Mouse (Mus musculus): ENCODE data around the gene Actr2.
"Not testable (repeated sequence)": the region's sequence is repeated elsewhere in the genome, so short reads cannot be mapped to it uniquely, and the experiment has no call there.

The Actr2 gene

DNA sequence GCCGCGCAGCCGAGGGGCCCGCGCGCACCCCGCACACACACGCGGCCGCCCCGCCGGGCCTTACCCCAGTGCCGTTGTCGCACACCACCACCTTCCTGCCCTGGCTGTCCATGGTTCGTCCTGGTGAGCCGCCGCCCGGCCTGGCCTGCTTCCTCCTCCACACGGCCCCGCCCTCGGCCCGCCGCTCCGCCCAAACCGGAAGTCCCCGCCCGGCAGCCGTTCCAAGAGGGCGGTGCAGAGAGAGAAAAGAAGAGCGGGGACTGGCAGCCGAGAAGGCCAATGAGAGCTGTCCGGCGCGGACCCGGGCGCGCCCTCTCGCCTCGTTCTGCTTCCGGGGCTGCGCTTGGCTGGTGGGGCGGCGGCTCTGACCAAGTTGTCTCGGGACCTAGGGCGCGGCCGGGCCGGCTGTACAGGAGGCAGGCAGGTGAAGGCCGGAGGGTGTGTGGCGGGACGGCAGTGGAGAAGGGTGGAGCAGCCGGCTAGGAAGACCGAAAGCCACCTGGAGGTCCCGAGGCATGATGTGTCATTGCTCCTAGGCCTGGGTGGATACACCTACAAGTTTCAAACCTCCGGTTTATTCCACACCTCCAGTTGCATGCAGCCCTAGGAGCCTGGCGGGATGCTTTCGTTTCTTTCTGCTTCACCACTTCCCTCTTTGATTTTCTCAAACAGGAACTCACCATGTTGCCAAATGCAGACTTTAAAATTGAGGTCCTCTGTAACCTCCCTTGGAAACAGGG is at the start of gene Actr2:
TSS of gene Actr2 (minus strand) at position 173 of the 740 bp plus-strand sequence.
- DNase-seq (ENCODE audit: low spot score in 2 of 2) = peak; percentile 95 to 96

DNA sequence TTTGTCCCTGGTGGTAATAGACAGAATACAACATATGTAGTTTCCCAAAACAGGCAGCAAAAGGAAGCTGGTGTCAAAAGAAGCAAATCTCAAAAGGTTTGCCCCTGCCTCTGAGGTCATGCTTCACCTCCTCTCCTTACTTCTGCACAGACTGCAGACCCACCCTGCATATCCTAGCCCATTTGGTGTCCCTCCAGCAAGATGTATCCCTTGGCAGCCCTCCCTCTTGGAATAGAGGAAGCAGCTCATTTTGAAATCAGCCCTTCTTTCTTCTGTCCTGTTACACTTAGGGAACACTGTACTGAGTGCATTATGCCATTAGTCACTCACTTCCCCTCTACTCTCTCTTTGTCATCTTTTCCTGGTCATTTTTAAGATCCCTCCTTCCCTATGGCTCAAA is 46.2 kb upstream of the Actr2 start:
- DNase-seq (ENCODE audit: low spot score in 2 of 2) = no peak

DNA sequence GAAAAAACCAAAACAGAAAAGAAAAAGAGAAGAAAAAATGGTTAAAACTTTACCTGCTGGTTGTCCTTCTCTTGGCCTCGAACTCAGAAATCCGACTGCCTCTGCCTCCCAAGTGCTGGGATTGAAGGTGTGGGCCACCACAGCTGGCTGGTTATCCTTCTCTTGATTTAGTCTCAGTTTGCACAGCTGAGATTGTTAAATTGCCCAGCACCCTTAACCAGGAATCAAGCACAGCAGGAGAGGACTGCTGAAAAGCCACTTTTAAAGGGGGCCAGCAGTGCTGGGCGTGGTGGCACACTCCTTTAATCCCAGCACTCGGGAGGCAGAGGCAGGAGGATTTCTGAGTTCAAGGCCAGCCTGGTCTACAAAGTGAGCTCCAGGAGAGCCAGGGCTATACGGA is 40.8 kb upstream of the Actr2 start:
- DNase-seq (ENCODE audit: low spot score in 2 of 2) = not testable (repeated sequence)

DNA sequence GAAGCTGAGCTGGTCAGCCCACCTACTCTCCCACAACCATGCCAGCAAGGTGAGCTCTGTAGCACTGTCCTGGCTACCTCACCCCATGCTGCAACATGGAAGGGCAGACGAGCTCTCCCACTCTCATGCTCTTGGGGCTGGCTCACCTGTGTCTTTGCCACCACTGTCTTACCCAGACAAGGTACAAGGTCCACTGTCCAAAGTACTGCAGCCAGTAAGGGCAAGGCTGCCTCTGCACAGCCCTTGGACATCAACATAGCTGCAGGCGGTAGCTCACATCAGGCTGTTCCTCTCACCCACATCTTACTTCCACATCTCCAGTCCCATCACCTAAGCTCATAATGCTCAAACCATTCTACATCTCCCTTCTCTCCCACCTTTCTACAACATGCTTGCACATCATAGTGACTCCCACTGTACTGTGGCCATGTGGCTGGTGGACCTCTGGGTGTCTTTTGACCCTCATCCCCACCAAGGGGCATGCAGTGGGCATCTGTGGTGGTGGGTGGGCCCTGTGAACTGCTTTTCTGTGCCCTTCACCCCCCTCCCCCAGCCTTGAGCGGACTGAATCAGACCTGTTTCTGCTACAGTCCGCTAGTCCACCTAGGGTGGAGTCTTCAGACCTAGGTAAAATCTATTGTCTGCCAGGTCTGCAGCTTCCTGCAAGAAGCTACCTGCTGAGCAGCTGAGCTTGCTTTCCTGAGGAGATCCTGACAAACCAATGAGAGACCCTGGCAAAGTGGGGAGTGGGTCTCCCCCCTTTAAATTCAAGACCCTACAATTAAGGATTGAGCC is 39.6 kb upstream of the Actr2 start:
- DNase-seq (ENCODE audit: low spot score in 2 of 2) = no peak

DNA sequence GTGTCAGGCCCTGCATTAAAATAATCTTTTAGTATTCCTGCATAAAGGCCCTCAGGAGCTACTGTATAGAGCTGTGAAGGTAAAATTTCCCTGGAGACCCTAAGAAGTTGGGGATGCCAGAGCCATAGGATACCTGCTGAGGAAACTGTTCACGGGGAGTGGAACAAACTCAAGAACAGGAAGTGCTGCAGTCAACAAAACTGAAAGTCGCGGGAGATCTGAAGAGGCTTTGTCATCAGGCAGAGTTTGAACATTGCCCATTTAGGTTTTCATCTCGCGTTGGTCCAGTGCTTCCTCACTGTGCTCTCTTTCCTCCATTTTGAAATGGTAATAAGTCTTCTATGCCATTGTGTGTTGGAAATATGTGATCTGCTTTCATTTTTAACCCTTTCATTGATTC is 38.6 kb upstream of the Actr2 start:
- no peak for DNase-seq (ENCODE audit: low spot score in 2 of 2)

DNA sequence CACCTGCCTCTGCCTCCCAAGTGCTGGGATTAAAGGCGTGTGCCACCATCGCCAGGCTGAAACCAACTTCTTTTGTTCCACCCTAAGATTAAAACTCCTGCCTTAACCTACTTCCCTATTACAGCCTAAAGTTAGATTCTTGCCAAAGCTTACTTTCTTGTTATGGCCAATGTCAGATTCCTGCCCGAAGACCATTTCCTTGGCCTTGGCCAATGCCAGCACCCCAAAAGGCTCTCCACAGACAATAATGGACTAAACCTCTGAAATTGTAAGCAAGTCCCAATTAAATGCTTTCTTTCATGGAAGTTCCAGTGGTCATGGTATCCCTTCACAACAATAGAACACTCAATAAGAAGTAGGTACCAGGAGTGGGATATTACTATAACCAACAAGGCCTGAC is 37.2 kb upstream of the Actr2 start:
- no peak for DNase-seq (ENCODE audit: low spot score in 2 of 2)

DNA sequence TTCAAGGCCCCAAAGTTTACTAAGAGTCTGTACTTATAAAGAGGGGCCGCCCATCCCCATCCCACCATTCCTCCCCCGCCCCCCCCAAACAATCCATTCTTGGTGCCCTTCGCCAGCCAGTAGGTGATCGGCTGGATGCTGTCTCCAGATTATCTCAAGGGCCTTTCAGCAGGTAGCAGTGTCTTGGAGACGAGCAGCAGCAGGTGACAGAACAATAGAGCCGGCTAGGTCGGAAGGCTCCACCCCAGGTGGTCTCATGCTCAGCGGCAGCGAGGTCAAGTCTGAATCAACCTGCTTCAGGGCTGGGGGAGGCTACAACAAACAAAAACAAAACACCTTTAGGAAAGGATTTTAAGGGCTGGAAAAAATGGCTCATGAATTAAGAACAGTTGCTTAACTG is 32.7 kb upstream of the Actr2 start:
- no peak for DNase-seq (ENCODE audit: low spot score in 2 of 2)

DNA sequence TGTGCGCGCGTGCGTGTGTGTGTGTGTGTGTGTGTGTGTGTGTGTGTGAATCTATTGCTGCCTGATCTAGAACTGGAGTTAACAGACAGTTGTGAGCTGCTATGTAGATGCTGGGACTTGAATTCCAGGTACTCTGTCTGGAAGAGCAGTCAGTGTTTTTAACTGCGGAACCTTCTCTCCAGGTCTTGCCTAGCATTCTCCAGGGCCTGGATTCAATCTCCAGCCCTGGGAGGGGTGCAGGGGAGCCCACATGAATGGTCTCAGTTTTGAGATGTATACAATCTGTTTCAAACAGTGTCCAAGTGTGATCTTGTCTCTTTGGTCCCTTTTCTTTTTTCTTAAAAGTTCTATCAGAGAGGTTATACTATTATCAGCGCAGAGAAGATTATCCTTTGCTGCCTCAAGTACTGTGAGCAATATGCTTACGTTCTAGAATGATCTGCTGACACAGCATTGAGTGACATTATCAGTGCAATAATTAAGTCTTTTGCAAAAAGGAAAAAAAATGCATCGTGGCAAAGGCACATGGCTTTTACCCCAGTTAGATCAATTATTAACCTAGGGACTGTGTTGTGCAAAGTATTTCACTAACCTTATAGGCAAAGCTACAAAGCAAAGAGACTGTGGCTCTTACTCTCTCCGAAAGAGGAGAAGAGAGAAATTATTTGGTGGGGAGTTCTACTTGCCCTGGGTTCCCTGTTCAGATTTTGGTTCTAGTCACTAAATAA is 32.0 kb upstream of the Actr2 start:
- DNase-seq (ENCODE audit: low spot score in 2 of 2) = no peak

DNA sequence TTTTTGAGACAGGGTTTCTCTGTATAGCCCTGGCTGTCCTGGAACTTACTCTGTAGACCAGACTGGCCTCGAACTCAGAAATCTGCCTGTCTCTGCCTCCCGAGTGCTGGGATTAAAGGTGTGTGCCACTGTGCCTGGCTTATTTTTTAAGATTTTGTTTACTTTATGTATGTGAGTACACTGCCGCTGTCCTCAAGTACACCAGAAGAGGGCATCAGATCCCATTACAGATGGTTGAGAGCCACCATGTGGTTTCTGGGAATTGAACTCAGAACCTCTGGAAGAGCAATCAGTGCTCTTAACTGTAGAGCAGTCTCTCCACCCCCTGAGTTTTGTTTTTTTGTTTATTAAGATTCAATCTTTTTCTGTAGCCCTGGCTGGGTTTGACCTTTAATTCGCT is 31.0 kb upstream of the Actr2 start:
- not testable (repeated sequence) for DNase-seq (ENCODE audit: low spot score in 2 of 2)

DNA sequence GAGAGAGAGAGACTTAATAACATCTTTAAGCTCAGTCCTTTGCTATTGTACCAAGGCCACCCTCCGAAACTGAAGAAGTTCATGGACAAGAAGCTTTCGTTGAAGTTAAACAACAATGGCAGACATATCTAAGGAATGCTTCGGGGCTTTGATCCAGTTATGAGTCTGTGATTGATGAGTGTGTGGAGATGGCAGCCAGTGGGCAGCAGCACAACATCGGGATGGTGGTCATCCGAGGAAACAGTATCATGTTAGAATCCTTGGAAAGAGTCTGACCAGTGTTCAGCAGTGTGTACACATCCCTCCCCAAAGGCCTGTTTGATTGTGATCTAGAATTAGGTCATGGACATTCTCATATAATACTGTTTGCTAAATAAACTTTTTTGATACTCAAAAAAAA is 29.8 kb upstream of the Actr2 start:
- DNase-seq (ENCODE audit: low spot score in 2 of 2) = no peak

DNA sequence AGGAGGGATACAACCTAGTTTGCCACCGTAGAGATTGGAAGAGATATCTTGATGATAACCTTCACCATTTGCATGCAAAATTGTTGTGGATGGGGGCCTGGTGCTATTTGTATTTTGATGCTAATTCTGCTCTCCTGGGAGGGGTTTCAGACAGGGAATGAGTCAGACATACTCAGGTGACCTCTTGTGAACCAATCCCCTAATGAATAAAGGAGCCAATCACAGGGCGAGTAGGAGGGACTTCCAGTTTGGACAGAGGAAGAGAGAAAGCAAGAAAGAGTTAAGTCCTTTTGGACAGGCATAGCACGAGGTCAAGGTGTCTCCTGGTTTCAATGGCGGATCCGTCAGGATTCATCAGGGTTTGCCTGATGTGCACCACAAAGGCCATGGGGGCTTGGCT is 27.6 kb upstream of the Actr2 start:
- no peak for DNase-seq (ENCODE audit: low spot score in 2 of 2)

DNA sequence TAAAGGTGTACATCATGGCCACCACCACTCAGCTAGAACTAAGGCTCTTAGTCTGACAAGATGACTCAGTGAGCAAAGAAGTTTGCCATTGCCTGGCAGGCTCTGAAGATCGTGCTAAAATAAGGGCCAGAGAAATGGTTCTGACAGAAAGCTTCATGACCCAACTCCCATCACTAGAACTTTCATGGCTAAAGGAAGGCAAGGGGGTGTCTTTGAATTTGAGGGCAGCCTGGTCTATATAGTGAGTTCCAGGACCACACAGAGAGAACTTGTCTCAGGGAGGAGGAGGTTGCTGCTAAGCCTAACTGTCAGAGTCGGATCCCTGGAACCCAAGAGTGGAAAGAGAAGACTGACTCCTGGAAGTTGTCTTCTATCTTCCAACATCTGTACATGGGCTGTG is 27.0 kb upstream of the Actr2 start:
- no peak for DNase-seq (ENCODE audit: low spot score in 2 of 2)

DNA sequence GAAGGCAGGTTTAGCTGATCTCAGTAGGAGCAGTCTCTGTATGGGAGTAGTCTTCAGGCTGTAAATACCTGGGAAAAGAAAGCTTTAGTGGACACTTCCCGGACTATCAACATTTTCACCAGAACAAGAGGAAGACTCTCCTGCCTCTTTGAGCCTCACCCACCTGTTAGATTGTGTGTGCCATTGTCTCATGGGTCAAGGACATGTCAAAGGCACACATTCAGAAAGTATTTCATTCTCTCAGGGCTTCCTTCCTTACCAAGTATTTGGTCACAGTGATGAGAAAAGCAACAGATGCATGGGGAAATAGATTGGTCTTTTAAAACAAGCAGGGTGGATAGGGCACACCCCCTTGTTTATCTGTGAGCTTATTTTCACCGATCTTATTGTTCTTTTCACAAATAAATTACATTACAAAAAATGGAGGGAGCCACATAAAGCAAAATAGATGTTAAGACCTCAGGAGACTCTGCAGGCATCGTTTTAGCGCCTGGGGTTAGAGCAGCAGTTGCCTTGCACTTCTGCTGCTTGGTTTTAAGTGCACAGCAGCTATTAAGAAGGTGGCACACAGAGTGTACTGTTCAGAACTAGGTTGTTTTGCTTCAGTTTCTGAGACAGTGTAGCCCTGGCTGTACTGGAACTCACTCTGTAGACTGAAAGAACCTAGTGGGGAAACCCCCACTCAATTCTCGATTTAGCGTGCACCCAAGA is 25.9 kb upstream of the Actr2 start:
- no peak for DNase-seq (ENCODE audit: low spot score in 2 of 2)

DNA sequence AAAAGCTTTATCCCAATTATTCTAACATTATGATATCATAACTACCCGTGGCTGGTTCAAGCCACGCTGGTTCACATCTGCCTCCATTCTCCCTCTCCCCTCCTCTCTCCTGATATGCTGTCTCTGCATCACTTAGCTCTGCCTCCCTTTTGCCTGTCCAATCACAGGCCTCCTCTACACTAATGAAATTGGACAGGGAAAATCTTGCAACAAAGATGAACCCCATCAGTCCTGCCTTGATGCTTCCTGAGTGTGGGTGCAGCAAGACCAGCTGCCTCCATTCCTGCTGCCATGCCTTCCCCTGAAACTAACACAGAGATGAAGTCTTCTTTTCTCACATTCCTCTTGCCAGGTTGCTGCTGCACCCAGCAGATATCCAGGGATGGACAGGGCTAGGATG is 25.2 kb upstream of the Actr2 start:
- DNase-seq (ENCODE audit: low spot score in 2 of 2) = no peak

DNA sequence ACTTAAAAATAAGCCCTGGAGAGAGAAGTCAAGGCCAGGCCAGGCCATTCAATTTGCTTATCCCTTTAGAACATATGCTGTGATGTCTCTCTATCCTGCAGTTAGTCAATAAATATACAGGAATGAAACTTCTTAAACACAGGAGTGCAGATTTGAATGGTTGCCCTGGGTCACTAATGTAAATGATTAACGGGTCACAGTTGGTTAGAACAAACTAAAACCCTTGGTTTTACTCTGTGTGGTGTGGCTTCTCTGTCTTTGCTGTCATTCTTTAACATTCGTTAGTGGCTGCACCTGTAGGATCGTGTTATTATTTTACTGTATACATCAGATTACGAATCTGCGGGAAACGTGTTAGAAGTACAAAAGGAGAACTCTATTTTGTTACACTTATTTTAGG is 23.6 kb upstream of the Actr2 start:
- no peak for DNase-seq (ENCODE audit: low spot score in 2 of 2)

DNA sequence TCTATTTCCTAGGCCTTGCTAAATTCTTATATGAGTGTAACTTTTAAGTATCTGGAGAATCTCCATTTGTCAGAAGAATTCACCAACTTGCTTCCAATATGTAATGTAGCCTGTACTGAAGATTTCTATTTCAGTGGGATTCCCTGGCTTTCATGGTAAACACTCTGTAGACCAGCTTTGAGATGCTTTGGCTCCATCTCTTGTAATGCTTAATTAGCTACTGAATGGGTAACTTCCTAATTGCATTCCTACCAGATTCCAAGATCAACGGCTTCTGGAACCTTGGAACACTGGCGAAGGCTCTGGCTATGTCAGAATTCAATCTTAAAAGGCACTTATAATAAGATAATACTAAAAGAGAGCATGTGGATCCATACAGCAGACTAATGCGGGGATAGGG is 22.2 kb upstream of the Actr2 start:
- DNase-seq (ENCODE audit: low spot score in 2 of 2) = not testable (repeated sequence)

DNA sequence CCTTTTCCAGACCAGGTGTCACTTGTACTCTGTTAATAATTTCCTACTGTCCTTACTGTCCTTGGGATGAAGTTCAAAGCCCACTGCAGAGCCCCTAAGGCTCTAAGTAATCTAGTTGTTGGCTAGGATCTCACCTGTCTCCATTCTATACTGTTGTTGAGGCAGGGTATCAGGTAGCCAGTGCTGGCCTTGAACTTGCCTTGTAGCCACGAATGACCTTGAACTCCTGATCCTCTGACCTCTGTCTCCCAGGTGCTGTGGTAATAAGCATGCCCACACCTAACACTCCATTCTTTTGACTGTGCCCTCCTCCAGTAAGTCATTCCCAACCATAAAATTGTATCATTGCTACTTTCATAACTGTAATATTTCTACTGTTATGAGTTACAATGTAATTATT is 21.0 kb upstream of the Actr2 start:
- no peak for DNase-seq (ENCODE audit: low spot score in 2 of 2)

DNA sequence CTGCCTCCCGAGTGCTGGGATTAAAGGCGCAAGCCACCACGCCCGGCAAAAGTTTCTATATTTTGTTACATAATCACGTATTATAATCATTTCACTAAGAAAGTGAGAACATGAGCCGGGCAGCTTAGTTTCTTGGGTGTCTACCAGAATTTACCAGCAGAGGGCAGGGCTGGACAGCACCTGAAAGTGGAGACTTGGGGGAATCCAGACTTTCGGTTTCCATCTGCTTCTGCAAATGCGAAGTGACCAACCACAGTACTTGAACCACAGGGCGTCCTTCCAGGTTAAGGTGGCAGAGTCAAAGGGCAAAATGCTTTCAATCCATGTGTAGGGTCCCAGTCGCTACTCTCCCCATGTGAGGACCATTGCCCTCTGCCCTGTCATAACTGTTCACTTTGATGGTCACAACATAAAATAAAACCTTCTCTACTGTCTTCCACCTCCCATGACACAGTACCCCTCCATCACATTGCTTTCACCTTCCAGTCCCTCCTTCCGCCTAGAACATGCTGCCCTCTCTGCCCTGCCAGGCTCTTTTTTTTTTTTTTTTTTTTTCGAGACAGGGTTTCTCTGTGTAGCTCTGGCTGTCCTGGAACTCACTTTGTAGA is 20.3 kb upstream of the Actr2 start:
- DNase-seq (ENCODE audit: low spot score in 2 of 2) = peak; percentile 80 to 88

DNA sequence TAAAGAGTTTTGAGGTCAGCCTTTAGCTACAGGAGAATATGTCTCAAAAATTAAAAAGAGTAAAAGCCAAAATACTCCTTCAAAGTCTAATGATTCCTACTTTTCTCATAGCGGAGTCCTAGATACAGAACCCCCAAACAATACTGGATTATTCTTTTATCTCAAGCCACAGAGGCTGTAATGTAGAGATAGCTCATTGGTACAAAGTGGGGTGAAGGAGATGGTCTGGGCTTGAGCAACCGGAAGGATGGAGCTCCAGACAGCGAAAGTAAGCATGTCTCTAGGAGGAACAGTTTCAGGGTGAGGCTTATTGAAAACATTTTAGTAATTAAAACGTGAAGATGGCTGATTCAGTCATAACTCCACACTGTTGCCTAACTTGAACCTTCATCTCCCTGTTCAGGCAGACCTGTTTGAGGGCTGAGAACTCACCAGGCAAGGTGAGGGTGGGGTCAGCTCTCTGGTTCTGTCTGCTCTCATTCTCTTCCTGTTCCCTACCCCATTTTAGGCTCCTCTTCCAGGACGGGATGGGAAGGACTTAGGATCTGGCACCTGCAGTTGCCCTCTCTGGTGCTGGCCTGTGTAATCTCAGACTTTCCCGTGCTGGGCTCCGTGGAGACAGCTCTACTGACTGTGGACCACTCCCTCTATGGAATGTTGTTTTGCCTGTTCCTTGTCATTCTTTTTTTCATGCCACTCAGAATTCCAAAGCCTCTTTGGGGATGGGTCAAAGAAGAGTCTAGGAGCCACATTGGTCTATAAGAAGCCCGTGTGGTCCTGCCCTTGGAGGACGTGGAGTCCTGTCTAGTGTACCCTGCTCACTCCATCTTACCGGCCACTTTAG is 14.2 kb upstream of the Actr2 start:
- DNase-seq (ENCODE audit: low spot score in 2 of 2) = no peak

DNA sequence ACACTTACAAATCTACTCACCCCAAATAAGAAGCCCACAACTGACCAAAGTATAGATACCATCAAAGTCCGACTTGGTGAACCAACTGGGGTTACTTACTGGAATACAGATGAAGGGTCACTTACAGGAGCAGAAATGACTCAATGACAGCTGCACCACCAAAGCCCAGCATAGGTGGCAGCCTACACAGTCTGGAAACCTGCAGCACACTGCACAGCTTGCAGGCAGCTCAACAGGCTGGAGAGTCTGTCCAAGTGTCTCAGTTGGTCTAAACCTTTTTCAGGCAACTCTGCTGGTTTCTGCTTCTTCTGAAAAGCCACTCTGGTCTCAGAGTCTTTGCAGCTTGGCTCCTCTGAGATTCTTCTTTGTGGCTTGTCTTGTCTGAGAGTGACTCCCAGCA is 12.7 kb upstream of the Actr2 start:
- no peak for DNase-seq (ENCODE audit: low spot score in 2 of 2)

DNA sequence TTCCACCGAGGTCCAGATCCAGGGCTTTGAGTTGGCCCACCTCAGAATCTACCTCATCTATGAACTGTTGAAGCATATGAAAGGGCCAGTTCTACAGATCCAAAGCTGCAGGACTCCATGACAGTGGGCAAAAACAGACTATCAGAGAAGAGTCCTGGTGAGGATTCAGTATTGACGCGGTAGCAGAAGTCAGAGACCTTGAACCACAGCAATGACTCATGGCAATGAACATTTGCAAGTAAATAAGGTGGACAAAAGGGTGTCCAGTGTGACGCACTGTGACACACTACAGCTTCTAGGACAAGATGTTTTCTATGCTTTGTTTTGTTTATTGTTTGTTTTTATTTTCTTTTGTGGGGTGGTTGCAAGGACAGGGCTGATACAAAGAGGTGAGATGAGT is 4.0 kb upstream of the Actr2 start:
- DNase-seq (ENCODE audit: low spot score in 2 of 2) = no peak

Data from frontal cortex, postnatal 36 days (tissue).